Mouse (Mus musculus): ENCODE results near the gene Itm2b. TPM values are rescaled to one million over a fixed set of nuclear protein-coding genes. Genes with fewer than 3 reads are reported as not detected.

The Itm2b gene
- total and polyA plus RNA-seq, 2 experiments from 2014 or later: 332 to 892 TPM

- Histone ChIP-seq H3K27ac (ENCODE audit: low read depth, low read length) (no peak overlapping the region), H3K4me1 (ENCODE audit: insufficient read depth) (no peaks in the 10 kb centered on the region), H3K4me3 (ENCODE audit: low read depth, low read length) (no peak overlapping the region), H3K9ac (no peak overlapping the region), H3K4me2 (ENCODE audit: low read depth) (no peak overlapping the region), H3K36me3 (ENCODE audit: insufficient read depth) (peaks cover 13% of the 10 kb centered on the region), H3K27me3 (ENCODE audit: insufficient read depth, low read length) (no peaks in the 10 kb centered on the region), H3K9me3 (ENCODE audit: low read length) (no peaks in the 10 kb centered on the region)
- 85% methylated on average over 8 of the region's 8 CpGs for WGBS
- no peak for TF ChIP-seq CTCF (IDR thresholded peaks at IDR 0.05; ENCODE audit: low read depth)
- no peak for ATAC-seq
- DNase-seq: no peak
Observed at GRCm38 (mm10) chr14:73375445-73375844, 9.6 kb downstream of the Itm2b start.

- Histone ChIP-seq H3K9me3 (ENCODE audit: low read length) (no peaks in the 10 kb centered on the region), H3K9ac (no peak overlapping the region), H3K4me2 (ENCODE audit: low read depth) (no peak overlapping the region), H3K27ac (ENCODE audit: low read depth, low read length) (no peak overlapping the region), H3K36me3 (ENCODE audit: insufficient read depth) (peaks cover 9% of the 10 kb centered on the region), H3K4me1 (ENCODE audit: insufficient read depth) (no peaks in the 10 kb centered on the region), H3K4me3 (ENCODE audit: low read depth, low read length) (no peak overlapping the region), H3K27me3 (ENCODE audit: insufficient read depth, low read length) (no peaks in the 10 kb centered on the region)
- ATAC-seq (no peak), DNase-seq (no peak)
- 72% methylated on average over 11 of the region's 11 CpGs for whole genome bisulfite sequencing
- TF ChIP-seq CTCF (IDR thresholded peaks at IDR 0.05; ENCODE audit: low read depth): no peak
Observed at GRCm38 (mm10) chr14:73374315-73374890, 10.7 kb downstream of the Itm2b start.

- DNase-seq (no peak), ATAC-seq (no peak)
- Histone ChIP-seq H3K36me3 (ENCODE audit: insufficient read depth) (peaks cover 7% of the 10 kb centered on the region), H3K4me1 (ENCODE audit: insufficient read depth) (no peaks in the 10 kb centered on the region), H3K9ac (no peak overlapping the region), H3K27ac (ENCODE audit: low read depth, low read length) (no peak overlapping the region), H3K4me2 (ENCODE audit: low read depth) (no peak overlapping the region), H3K27me3 (ENCODE audit: insufficient read depth, low read length) (no peaks in the 10 kb centered on the region), H3K9me3 (ENCODE audit: low read length) (no peaks in the 10 kb centered on the region), H3K4me3 (ENCODE audit: low read depth, low read length) (no peak overlapping the region)
- TF ChIP-seq CTCF (IDR thresholded peaks at IDR 0.05; ENCODE audit: low read depth): no peak
- 82% methylated on average over 8 of the region's 8 CpGs for WGBS
Observed at GRCm38 (mm10) chr14:73373606-73374005, 11.5 kb downstream of the Itm2b start.

- Histone ChIP-seq H3K4me1 (ENCODE audit: insufficient read depth) (no peaks in the 10 kb centered on the region), H3K4me3 (ENCODE audit: low read depth, low read length) (no peak overlapping the region), H3K36me3 (ENCODE audit: insufficient read depth) (peaks cover 7% of the 10 kb centered on the region), H3K4me2 (ENCODE audit: low read depth) (no peak overlapping the region), H3K9ac (no peak overlapping the region), H3K27ac (ENCODE audit: low read depth, low read length) (no peak overlapping the region), H3K27me3 (ENCODE audit: insufficient read depth, low read length) (no peaks in the 10 kb centered on the region), H3K9me3 (ENCODE audit: low read length) (no peaks in the 10 kb centered on the region)
- WGBS: 91% methylated on average over 4 of the region's 4 CpGs
- ATAC-seq (no peak), DNase-seq (no peak)
- no peak for TF ChIP-seq CTCF (IDR thresholded peaks at IDR 0.05; ENCODE audit: low read depth)
Observed at GRCm38 (mm10) chr14:73372990-73373389, 12.1 kb downstream of the Itm2b start.

GRCm38 (mm10) chr14:73371577-73371976 lies 13.5 kb downstream of the Itm2b start:
- H3K4me3 ChIP-seq (ENCODE audit: low read depth, low read length): no peak overlapping the region
- WGBS: 89% methylated on average over 4 of the region's 4 CpGs
- DNase-seq (no peak), ATAC-seq (no peak)
- no peak overlapping the region for H3K9ac ChIP-seq
- no peaks in the 10 kb centered on the region for H3K27me3 ChIP-seq (ENCODE audit: insufficient read depth, low read length)
- no peaks in the 10 kb centered on the region for H3K9me3 ChIP-seq (ENCODE audit: low read length)
- H3K27ac ChIP-seq (ENCODE audit: low read depth, low read length): no peak overlapping the region
- H3K4me2 ChIP-seq (ENCODE audit: low read depth): no peak overlapping the region
- no peak for TF ChIP-seq CTCF (IDR thresholded peaks at IDR 0.05; ENCODE audit: low read depth)
- peaks cover 19% of the 10 kb centered on the region for H3K36me3 ChIP-seq (ENCODE audit: insufficient read depth)
- no peaks in the 10 kb centered on the region for H3K4me1 ChIP-seq (ENCODE audit: insufficient read depth)

- DNase-seq (no peak), ATAC-seq (no peak)
- H3K27me3 ChIP-seq (ENCODE audit: insufficient read depth, low read length): no peaks in the 10 kb centered on the region
- no peaks in the 10 kb centered on the region for H3K4me1 ChIP-seq (ENCODE audit: insufficient read depth)
- H3K9me3 ChIP-seq (ENCODE audit: low read length): no peaks in the 10 kb centered on the region
- no peak overlapping the region for H3K27ac ChIP-seq (ENCODE audit: low read depth, low read length)
- no peak overlapping the region for H3K4me2 ChIP-seq (ENCODE audit: low read depth)
- H3K36me3 ChIP-seq (ENCODE audit: insufficient read depth): peaks cover 25% of the 10 kb centered on the region
- WGBS: 71% methylated on average over 23 of the region's 23 CpGs
- H3K9ac ChIP-seq: no peak overlapping the region
- no peak overlapping the region for H3K4me3 ChIP-seq (ENCODE audit: low read depth, low read length)
- TF ChIP-seq CTCF (IDR thresholded peaks at IDR 0.05; ENCODE audit: low read depth): no peak
Observed at GRCm38 (mm10) chr14:73370695-73371372, 14.3 kb downstream of the Itm2b start.

- Histone ChIP-seq H3K9me3 (ENCODE audit: low read length) (no peaks in the 10 kb centered on the region), H3K4me1 (ENCODE audit: insufficient read depth) (no peaks in the 10 kb centered on the region), H3K9ac (no peak overlapping the region), H3K27ac (ENCODE audit: low read depth, low read length) (no peak overlapping the region), H3K4me3 (ENCODE audit: low read depth, low read length) (no peak overlapping the region), H3K36me3 (ENCODE audit: insufficient read depth) (peaks cover 31% of the 10 kb centered on the region), H3K4me2 (ENCODE audit: low read depth) (no peak overlapping the region), H3K27me3 (ENCODE audit: insufficient read depth, low read length) (no peaks in the 10 kb centered on the region)
- 80% methylated on average over 11 of the region's 11 CpGs for WGBS
- no peak for TF ChIP-seq CTCF (IDR thresholded peaks at IDR 0.05; ENCODE audit: low read depth)
- DNase-seq (no peak), ATAC-seq (no peak)
Observed at GRCm38 (mm10) chr14:73370078-73370670, 14.9 kb downstream of the Itm2b start.

Data from forebrain, postnatal 0 days (tissue).